Mouse (Mus musculus): ENCODE measurements at regions not wholly inside any gene's neighbourhood (a gene's known extent, or its start where the extent isn't known, plus 50 kb on each side); places are given as distances from the start of the nearest gene placed in this dataset.
A peak's percentile ranks its signal among the peaks of the same experiment; 100 is the strongest.
"Not testable (repeated sequence)": the region's sequence is repeated elsewhere in the genome, so short reads cannot be mapped to it uniquely, and the experiment has no call there.

DNA sequence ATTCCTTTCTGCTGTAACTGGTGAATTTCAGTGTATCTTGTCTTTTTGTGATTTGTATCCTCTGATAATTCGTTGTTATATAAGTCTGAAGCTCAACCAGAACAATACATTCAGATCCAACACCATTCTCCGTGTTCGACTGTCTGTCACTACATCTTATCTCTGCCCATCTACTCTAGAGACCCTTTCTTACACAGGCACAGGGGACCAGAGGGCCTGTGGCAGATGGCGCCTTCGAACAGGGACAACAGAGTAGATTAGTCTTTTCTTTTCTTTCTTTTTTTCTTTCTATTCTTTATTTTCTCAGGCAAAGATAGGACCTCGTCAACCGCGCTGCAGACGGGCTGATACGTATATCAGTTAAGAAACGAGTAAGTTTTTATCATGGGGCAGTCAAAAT lies 215.3 kb downstream of the Gm21294 start:
- intact Hi-C loops (cut with DNase I); H3K4me3 ChIP-seq; H3K27ac ChIP-seq: not testable (repeated sequence)
- peak in 1 of 2 experiments; percentile 3 for DNase-seq (ENCODE audit: extremely low spot score in 1 of 2, low spot score in 2 of 2)
